Mouse (Mus musculus): ENCODE measurements around the gene Mmp11. TPM values are rescaled to one million over a fixed set of nuclear protein-coding genes. Genes with fewer than 3 reads are reported as not detected.

The Mmp11 gene
- polyA plus RNA-seq, 1 experiment from 2014 or later: 16.6 TPM

GRCm38 (mm10) chr10:75916840-75917239, 19.5 kb downstream of the Mmp11 start:
- H3K27me3 ChIP-seq (replicated peaks; ENCODE audit: control insufficient read depth, insufficient read depth, low read length): no peaks in the 10 kb centered on the region
- H3K4me2 ChIP-seq: no peak overlapping the region
- H3K9ac ChIP-seq (ENCODE audit: low read depth, low read length): no peak overlapping the region
- WGBS: 85% methylated on average over 8 of the region's 8 CpGs
- peaks cover 31% of the 10 kb centered on the region; the same call in 1 of the 2 replicates for H3K36me3 ChIP-seq (ENCODE audit: control insufficient read depth, insufficient read depth, low read length)
- ATAC-seq (replicated peaks; ENCODE audit: low FRiP score): no peak
- H3K27ac ChIP-seq (ENCODE audit: low read depth, low read length): no peak overlapping the region
- H3K9me3 ChIP-seq (ENCODE audit: control insufficient read depth, low read length): no peaks in the 10 kb centered on the region
- DNase-seq (ENCODE audit: low spot score): no peak
- no peak overlapping the region for H3K4me3 ChIP-seq (ENCODE audit: low read depth, low read length)
- peaks cover 11% of the 10 kb centered on the region for H3K4me1 ChIP-seq (replicated peaks; ENCODE audit: control insufficient read depth, insufficient read depth, low read length)

DNA sequence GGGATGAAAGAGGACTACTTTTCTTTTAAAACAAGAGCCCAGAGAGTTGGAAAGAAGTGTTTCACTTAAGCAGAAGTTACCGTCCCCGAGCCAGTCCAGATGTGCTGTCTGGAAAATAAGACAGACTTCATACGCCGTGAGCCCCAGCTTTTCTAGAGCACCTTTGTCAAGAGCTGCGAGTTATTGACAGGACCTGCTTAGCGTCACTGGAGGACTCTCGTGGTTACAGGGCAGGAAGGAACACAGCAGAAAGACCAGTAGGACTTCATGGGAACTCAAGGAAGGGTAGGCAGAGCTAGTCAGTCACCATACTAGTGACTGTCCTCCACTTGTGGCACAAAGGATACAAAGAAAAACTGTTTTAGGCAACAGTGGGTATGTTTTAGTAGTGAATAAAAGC, 20.7 kb downstream of the Mmp11 start:
- Histone ChIP-seq H3K9me3 (ENCODE audit: control insufficient read depth, low read length) (no peaks in the 10 kb centered on the region), H3K27me3 (replicated peaks; ENCODE audit: control insufficient read depth, insufficient read depth, low read length) (no peaks in the 10 kb centered on the region), H3K4me2 (no peak overlapping the region), H3K36me3 (ENCODE audit: control insufficient read depth, insufficient read depth, low read length) (peaks cover 38% of the 10 kb centered on the region), H3K9ac (ENCODE audit: low read depth, low read length) (no peak overlapping the region), H3K27ac (ENCODE audit: low read depth, low read length) (no peak overlapping the region), H3K4me3 (ENCODE audit: low read depth, low read length) (no peak overlapping the region), H3K4me1 (replicated peaks; ENCODE audit: control insufficient read depth, insufficient read depth, low read length) (peaks cover 10% of the 10 kb centered on the region)
- DNase-seq (ENCODE audit: low spot score): no peak
- 81% methylated on average over 7 of the region's 7 CpGs for WGBS
- no peak for ATAC-seq (replicated peaks; ENCODE audit: low FRiP score)

- no peak for DNase-seq (ENCODE audit: low spot score)
- no peak overlapping the region for H3K9ac ChIP-seq (ENCODE audit: low read depth, low read length)
- WGBS: 63% methylated on average over 6 of the region's 6 CpGs
- H3K27me3 ChIP-seq (replicated peaks; ENCODE audit: control insufficient read depth, insufficient read depth, low read length): no peaks in the 10 kb centered on the region
- peaks cover 46% of the 10 kb centered on the region for H3K36me3 ChIP-seq (ENCODE audit: control insufficient read depth, insufficient read depth, low read length)
- H3K4me2 ChIP-seq: no peak overlapping the region
- H3K4me1 ChIP-seq (replicated peaks; ENCODE audit: control insufficient read depth, insufficient read depth, low read length): no peaks in the 10 kb centered on the region
- H3K4me3 ChIP-seq (ENCODE audit: low read depth, low read length): no peak overlapping the region
- no peaks in the 10 kb centered on the region for H3K9me3 ChIP-seq (ENCODE audit: control insufficient read depth, low read length)
- no peak for ATAC-seq (replicated peaks; ENCODE audit: low FRiP score)
- no peak overlapping the region for H3K27ac ChIP-seq (ENCODE audit: low read depth, low read length)
These were observed 23.2 kb downstream of the Mmp11 start for GRCm38 (mm10) chr10:75913013-75913589.

- H3K27ac ChIP-seq (ENCODE audit: low read depth, low read length): no peak overlapping the region
- DNase-seq (ENCODE audit: low spot score): no peak
- H3K9me3 ChIP-seq (ENCODE audit: control insufficient read depth, low read length): no peaks in the 10 kb centered on the region
- H3K4me3 ChIP-seq (ENCODE audit: low read depth, low read length): no peak overlapping the region
- H3K4me1 ChIP-seq (replicated peaks; ENCODE audit: control insufficient read depth, insufficient read depth, low read length): no peaks in the 10 kb centered on the region
- no peak for ATAC-seq (replicated peaks; ENCODE audit: low FRiP score)
- H3K27me3 ChIP-seq (replicated peaks; ENCODE audit: control insufficient read depth, insufficient read depth, low read length): no peaks in the 10 kb centered on the region
- H3K36me3 ChIP-seq (ENCODE audit: control insufficient read depth, insufficient read depth, low read length): peaks cover 48% of the 10 kb centered on the region
- 90% methylated on average over 2 of the region's 2 CpGs for WGBS
- no peak overlapping the region for H3K4me2 ChIP-seq
- no peak overlapping the region for H3K9ac ChIP-seq (ENCODE audit: low read depth, low read length)
These were observed 25.6 kb downstream of the Mmp11 start for GRCm38 (mm10) chr10:75910698-75911097.

GRCm38 (mm10) chr10:75906882-75907281, 29.4 kb downstream of the Mmp11 start:
- H3K9ac ChIP-seq (ENCODE audit: low read depth, low read length): no peak overlapping the region
- DNase-seq (ENCODE audit: low spot score): no peak
- no peak overlapping the region for H3K4me3 ChIP-seq (ENCODE audit: low read depth, low read length)
- H3K9me3 ChIP-seq (ENCODE audit: control insufficient read depth, low read length): no peaks in the 10 kb centered on the region
- H3K27ac ChIP-seq (ENCODE audit: low read depth, low read length): no peak overlapping the region
- no peaks in the 10 kb centered on the region for H3K4me1 ChIP-seq (replicated peaks; ENCODE audit: control insufficient read depth, insufficient read depth, low read length)
- H3K4me2 ChIP-seq: no peak overlapping the region
- ATAC-seq (replicated peaks; ENCODE audit: low FRiP score): no peak
- WGBS: 92% methylated on average over 4 of the region's 4 CpGs
- no peaks in the 10 kb centered on the region for H3K27me3 ChIP-seq (replicated peaks; ENCODE audit: control insufficient read depth, insufficient read depth, low read length)
- H3K36me3 ChIP-seq (ENCODE audit: control insufficient read depth, insufficient read depth, low read length): peaks cover 65% of the 10 kb centered on the region

GRCm38 (mm10) chr10:75904391-75904790, 31.9 kb downstream of the Mmp11 start:
- H3K4me2 ChIP-seq: no peak overlapping the region
- H3K27me3 ChIP-seq (replicated peaks; ENCODE audit: control insufficient read depth, insufficient read depth, low read length): no peaks in the 10 kb centered on the region
- no peak overlapping the region for H3K4me3 ChIP-seq (ENCODE audit: low read depth, low read length)
- peaks cover 61% of the 10 kb centered on the region for H3K36me3 ChIP-seq (ENCODE audit: control insufficient read depth, insufficient read depth, low read length)
- WGBS: 90% methylated on average over 5 of the region's 5 CpGs
- H3K27ac ChIP-seq (ENCODE audit: low read depth, low read length): no peak overlapping the region
- H3K9ac ChIP-seq (ENCODE audit: low read depth, low read length): no peak overlapping the region
- DNase-seq (ENCODE audit: low spot score) (no peak), ATAC-seq (replicated peaks; ENCODE audit: low FRiP score) (no peak)
- H3K9me3 ChIP-seq (ENCODE audit: control insufficient read depth, low read length): no peaks in the 10 kb centered on the region
- H3K4me1 ChIP-seq (replicated peaks; ENCODE audit: control insufficient read depth, insufficient read depth, low read length): no peaks in the 10 kb centered on the region

- Histone ChIP-seq H3K36me3 (ENCODE audit: control insufficient read depth, insufficient read depth, low read length) (peaks cover 55% of the 10 kb centered on the region), H3K9ac (ENCODE audit: low read depth, low read length) (no peak overlapping the region), H3K4me2 (no peak overlapping the region), H3K4me1 (replicated peaks; ENCODE audit: control insufficient read depth, insufficient read depth, low read length) (peaks cover 2% of the 10 kb centered on the region), H3K4me3 (ENCODE audit: low read depth, low read length) (no peak overlapping the region), H3K9me3 (ENCODE audit: control insufficient read depth, low read length) (no peaks in the 10 kb centered on the region), H3K27ac (ENCODE audit: low read depth, low read length) (no peak overlapping the region), H3K27me3 (replicated peaks; ENCODE audit: control insufficient read depth, insufficient read depth, low read length) (no peaks in the 10 kb centered on the region)
- WGBS: 71% methylated on average over 3 of the region's 3 CpGs
- DNase-seq (ENCODE audit: low spot score): no peak
- no peak for ATAC-seq (replicated peaks; ENCODE audit: low FRiP score)
These were observed 37.5 kb downstream of the Mmp11 start for GRCm38 (mm10) chr10:75898846-75899245.

DNA sequence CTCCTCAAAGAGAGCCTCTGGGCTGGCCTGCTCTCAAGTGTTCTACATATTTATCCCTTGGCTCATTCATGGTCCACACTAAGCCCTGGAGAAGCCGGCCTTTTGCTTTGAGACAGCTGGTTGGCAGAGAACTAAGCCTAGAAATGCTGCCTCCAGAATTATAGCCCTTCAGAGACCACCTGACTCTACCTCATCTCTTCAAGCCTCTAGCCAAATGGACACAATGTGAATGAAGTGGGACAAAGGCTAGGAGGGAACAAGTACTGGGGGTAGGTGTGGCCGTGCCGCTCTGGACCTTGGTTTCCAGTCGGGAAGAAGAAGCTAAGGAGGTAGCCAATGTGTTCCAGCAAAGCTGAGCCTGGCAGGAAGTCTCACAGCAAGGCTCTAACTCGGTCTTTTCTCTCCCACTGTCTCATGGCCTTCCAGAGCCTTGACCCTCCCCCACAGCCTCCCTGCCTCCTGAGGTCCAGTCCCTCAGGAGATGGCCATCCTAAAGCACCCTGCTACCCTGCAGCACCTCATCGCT, 38.2 kb downstream of the Mmp11 start:
- no peak for ATAC-seq (replicated peaks; ENCODE audit: low FRiP score)
- no peaks in the 10 kb centered on the region for H3K27me3 ChIP-seq (replicated peaks; ENCODE audit: control insufficient read depth, insufficient read depth, low read length)
- WGBS: 83% methylated on average over 6 of the region's 6 CpGs
- no peak overlapping the region for H3K9ac ChIP-seq (ENCODE audit: low read depth, low read length)
- no peak overlapping the region for H3K4me2 ChIP-seq
- no peak overlapping the region for H3K4me3 ChIP-seq (ENCODE audit: low read depth, low read length)
- H3K9me3 ChIP-seq (ENCODE audit: control insufficient read depth, low read length): no peaks in the 10 kb centered on the region
- no peak for DNase-seq (ENCODE audit: low spot score)
- H3K27ac ChIP-seq (ENCODE audit: low read depth, low read length): no peak overlapping the region; the same call in 1 of the 2 replicates
- H3K4me1 ChIP-seq (replicated peaks; ENCODE audit: control insufficient read depth, insufficient read depth, low read length): peaks cover 8% of the 10 kb centered on the region
- H3K36me3 ChIP-seq (ENCODE audit: control insufficient read depth, insufficient read depth, low read length): peaks cover 48% of the 10 kb centered on the region

GRCm38 (mm10) chr10:75897373-75897772, 38.9 kb downstream of the Mmp11 start:
- Histone ChIP-seq H3K27me3 (replicated peaks; ENCODE audit: control insufficient read depth, insufficient read depth, low read length) (no peaks in the 10 kb centered on the region), H3K4me2 (no peak overlapping the region), H3K9ac (ENCODE audit: low read depth, low read length) (no peak overlapping the region), H3K36me3 (ENCODE audit: control insufficient read depth, insufficient read depth, low read length) (peaks cover 45% of the 10 kb centered on the region), H3K27ac (ENCODE audit: low read depth, low read length) (no peak overlapping the region), H3K9me3 (ENCODE audit: control insufficient read depth, low read length) (no peaks in the 10 kb centered on the region), H3K4me1 (replicated peaks; ENCODE audit: control insufficient read depth, insufficient read depth, low read length) (peaks cover 12% of the 10 kb centered on the region), H3K4me3 (ENCODE audit: low read depth, low read length) (no peak overlapping the region)
- ATAC-seq (replicated peaks; ENCODE audit: low FRiP score): no peak
- 46% methylated on average over 6 of the region's 6 CpGs for WGBS
- DNase-seq (ENCODE audit: low spot score): no peak

All from liver, embryonic 11.5 days (tissue).